Mouse (Mus musculus): ENCODE results near the gene Trim41. TPM values are rescaled to one million over a fixed set of nuclear protein-coding genes. Genes with fewer than 3 reads are reported as not detected.
"Not testable (repeated sequence)": the region's sequence is repeated elsewhere in the genome, so short reads cannot be mapped to it uniquely, and the experiment has no call there.

Gene Trim41
- total RNA-seq (2021): 10 to 100 TPM; 16.3 to 21.0 TPM
- long read RNA-seq, experiment 1, partial matches to known transcripts: 2 of 4 reads
- long read RNA-seq, experiment 1, other reads (novel, unspliced or antisense): 1 of 4 reads
- long read RNA-seq, experiment 2, partial matches to known transcripts: 2 of 3 reads
- long read RNA-seq, experiment 2, other reads (novel, unspliced or antisense): 0 of 3 reads

GRCm38 (mm10) chr11:48816800-48817665, at the start of gene Trim41:
Gene Trim41, minus strand, starts transcription at chr11:48817353.
- intact Hi-C loops (cut with DNase I; ENCODE audit: low total_unique reads): no loop called here
- DNase-seq: peak; percentile 99

GRCm38 (mm10) chr11:48866481-48866880, 49.3 kb upstream of the Trim41 start:
- DNase-seq: no peak
- intact Hi-C loops (cut with DNase I; ENCODE audit: low total_unique reads): no loop called here

GRCm38 (mm10) chr11:48863808-48864207, 46.7 kb upstream of the Trim41 start:
- intact Hi-C loops (cut with DNase I; ENCODE audit: low total_unique reads): no loop called here
- no peak for DNase-seq

GRCm38 (mm10) chr11:48862784-48863319, 45.7 kb upstream of the Trim41 start:
- no peak for DNase-seq
- intact Hi-C loops (cut with DNase I; ENCODE audit: low total_unique reads): no loop called here

GRCm38 (mm10) chr11:48859014-48859413, 41.9 kb upstream of the Trim41 start:
- no peak for DNase-seq
- intact Hi-C loops (cut with DNase I; ENCODE audit: low total_unique reads): loop anchor here (2.0 kb wide), 1 partner anchor 70 kb away; no protein-coding TSS in a partner anchor

GRCm38 (mm10) chr11:48853474-48854180, 36.5 kb upstream of the Trim41 start:
- intact Hi-C loops (cut with DNase I; ENCODE audit: low total_unique reads): no loop called here
- peak; percentile 74 for DNase-seq

- DNase-seq: no peak
- intact Hi-C loops (cut with DNase I; ENCODE audit: low total_unique reads): no loop called here
Measured at GRCm38 (mm10) chr11:48852624-48853473, 35.7 kb upstream of the Trim41 start.

GRCm38 (mm10) chr11:48852190-48852589, 35.0 kb upstream of the Trim41 start:
- no peak for DNase-seq
- intact Hi-C loops (cut with DNase I; ENCODE audit: low total_unique reads): no loop called here

- intact Hi-C loops (cut with DNase I; ENCODE audit: low total_unique reads): no loop called here
Measured at GRCm38 (mm10) chr11:48851270-48851995, 34.3 kb upstream of the Trim41 start.

GRCm38 (mm10) chr11:48850240-48850639, 33.1 kb upstream of the Trim41 start:
- DNase-seq: no peak
- intact Hi-C loops (cut with DNase I; ENCODE audit: low total_unique reads): no loop called here

More at GRCm38 (mm10) chr11:48851270-48851995, 34.3 kb upstream of the Trim41 start:
- DNase-seq: no peak

- no peak for DNase-seq
- intact Hi-C loops (cut with DNase I; ENCODE audit: low total_unique reads): no loop called here
Measured at GRCm38 (mm10) chr11:48846881-48847280, 29.7 kb upstream of the Trim41 start.

GRCm38 (mm10) chr11:48846362-48846761, 29.2 kb upstream of the Trim41 start:
- DNase-seq; intact Hi-C loops (cut with DNase I; ENCODE audit: low total_unique reads): not testable (repeated sequence)

- intact Hi-C loops (cut with DNase I; ENCODE audit: low total_unique reads): no loop called here
- DNase-seq: no peak
Measured at GRCm38 (mm10) chr11:48845244-48845815, 28.2 kb upstream of the Trim41 start.

- intact Hi-C loops (cut with DNase I; ENCODE audit: low total_unique reads): no loop called here
- no peak for DNase-seq
Measured at GRCm38 (mm10) chr11:48844309-48844708, 27.2 kb upstream of the Trim41 start.

GRCm38 (mm10) chr11:48843202-48843601, 26.0 kb upstream of the Trim41 start:
- no peak for DNase-seq
- intact Hi-C loops (cut with DNase I; ENCODE audit: low total_unique reads): no loop called here

GRCm38 (mm10) chr11:48842378-48842792, 25.2 kb upstream of the Trim41 start:
- intact Hi-C loops (cut with DNase I; ENCODE audit: low total_unique reads): no loop called here
- DNase-seq: no peak

GRCm38 (mm10) chr11:48841213-48841612, 24.1 kb upstream of the Trim41 start:
- intact Hi-C loops (cut with DNase I; ENCODE audit: low total_unique reads): no loop called here
- DNase-seq: no peak

- no peak for DNase-seq
- intact Hi-C loops (cut with DNase I; ENCODE audit: low total_unique reads): no loop called here
Measured at GRCm38 (mm10) chr11:48840805-48841204, 23.7 kb upstream of the Trim41 start.

Data from gastrocnemius, postnatal 14 days (tissue).